14 mouse cellular contexts compared by ENCODE assay signal in the genomic region with DNA sequence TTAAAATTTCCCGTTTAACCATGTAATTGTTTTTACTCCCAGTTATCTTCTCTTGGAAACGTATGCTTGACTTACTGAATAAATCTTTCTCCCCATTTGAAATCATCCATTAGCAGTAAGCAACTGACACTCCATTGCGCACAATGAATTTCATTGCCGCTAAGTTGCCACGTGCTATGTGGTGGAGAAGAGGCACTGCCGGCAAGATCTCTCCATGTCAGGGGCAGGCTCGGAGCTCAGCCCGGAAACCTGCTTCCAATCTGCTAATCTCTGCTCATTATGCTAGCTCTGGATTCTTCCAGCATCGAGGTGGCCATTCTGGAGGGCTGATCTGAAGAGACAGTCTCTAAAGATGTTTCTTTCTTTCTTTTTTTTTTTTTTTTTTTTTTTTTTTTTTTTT.
A peak's percentile ranks its signal among the peaks of the same experiment; 100 is the strongest.
DNase-seq lines count a peak whose midpoint lies in the region; ATAC-seq lines count a peak whose summit lies in the region.
"Had no signal": no experiment of that assay in that cellular context is flagged by ENCODE, and none has a peak within 500 bp of the region (broad histone marks: within the 10 kb centered on the region; RNA-seq: fewer than 3 reads in every experiment).

No protein-coding gene starts in this region.

- 43% methylated on average over 9 of the region's 9 CpGs for WGBS in heart, embryonic 14.5 days
- 51% methylated on average over 9 of the region's 9 CpGs for WGBS in heart, embryonic 12.5 days
- WGBS in lung, embryonic 15.5 days, result 45% methylated on average over 9 of the region's 9 CpGs
- WGBS in intestine, embryonic 15.5 days, result 44% methylated on average over 9 of the region's 9 CpGs

- no peaks in the 10 kb centered on the region; the same call in 1 of the 2 replicates for H3K27me3 ChIP-seq in heart, embryonic 14.5 days (ENCODE audit: control insufficient read depth, insufficient read depth, low read length)
- no peaks in the 10 kb centered on the region for H3K27me3 ChIP-seq in heart, embryonic 12.5 days (replicated peaks)
- no peaks in the 10 kb centered on the region for H3K27me3 ChIP-seq in lung, embryonic 15.5 days
- H3K27me3 ChIP-seq in intestine, embryonic 15.5 days (replicated peaks), result no peaks in the 10 kb centered on the region
- H3K27me3 ChIP-seq: liver, embryonic 13.5 days had no signal

- ATAC-seq in heart, embryonic 14.5 days (ENCODE audit: insufficient number of reproducible peaks, insufficient read depth, low FRiP score, low read depth), result no peak
- ATAC-seq in heart, embryonic 12.5 days (ENCODE audit: insufficient number of reproducible peaks, low FRiP score), result no peak
- ATAC-seq in lung, embryonic 15.5 days (ENCODE audit: borderline replicate concordance, extremely low read depth, low FRiP score, low TSS enrichment), result no peak
- ATAC-seq in intestine, embryonic 15.5 days, result no peak
- ATAC-seq: inflammation-experienced regulatory T-cells, adult 6 months had no signal

- peak; percentile 45 to 52 for DNase-seq in cerebellum, postnatal 10 days
- no peak for DNase-seq in cerebellum, postnatal 36 days
- DNase-seq in lung, postnatal 36 days, result no peak
- no peak for DNase-seq in thymus, postnatal 25 days
- DNase-seq: cerebellum, adult 11 months; liver, embryonic 13.5 days; spleen, adult 18-20 months; thymus, postnatal 14 days had no signal

- H3K9ac ChIP-seq in heart, embryonic 14.5 days (ENCODE audit: low read length), result no peak overlapping the region
- H3K9ac ChIP-seq in heart, embryonic 12.5 days, result no peak overlapping the region
- H3K9ac ChIP-seq in lung, embryonic 15.5 days, result no peak overlapping the region
- H3K9ac ChIP-seq in intestine, embryonic 15.5 days, result no peak overlapping the region
- H3K9ac ChIP-seq: liver, embryonic 13.5 days had no signal

- H3K36me3 ChIP-seq in heart, embryonic 14.5 days (ENCODE audit: control insufficient read depth, insufficient read depth, low read length), result no peaks in the 10 kb centered on the region
- H3K36me3 ChIP-seq in heart, embryonic 12.5 days, result no peaks in the 10 kb centered on the region
- H3K36me3 ChIP-seq in lung, embryonic 15.5 days, result no peaks in the 10 kb centered on the region
- no peaks in the 10 kb centered on the region for H3K36me3 ChIP-seq in intestine, embryonic 15.5 days
- H3K36me3 ChIP-seq: G1E; liver, embryonic 13.5 days had no signal

- H3K9me3 ChIP-seq in heart, embryonic 14.5 days (ENCODE audit: control insufficient read depth, low read length), result no peaks in the 10 kb centered on the region
- H3K9me3 ChIP-seq in heart, embryonic 12.5 days (replicated peaks), result no peaks in the 10 kb centered on the region
- H3K9me3 ChIP-seq in lung, embryonic 15.5 days, result no peaks in the 10 kb centered on the region
- no peaks in the 10 kb centered on the region for H3K9me3 ChIP-seq in intestine, embryonic 15.5 days
- H3K9me3 ChIP-seq: liver, embryonic 13.5 days had no signal

- H3K4me2 ChIP-seq in heart, embryonic 14.5 days (ENCODE audit: low read length), result peak overlapping the region; percentile 35
- H3K4me2 ChIP-seq in heart, embryonic 12.5 days, result no peak overlapping the region; the same call in 1 of the 2 replicates
- peak overlapping the region; percentile 25; the same call in 1 of the 2 replicates for H3K4me2 ChIP-seq in lung, embryonic 15.5 days
- H3K4me2 ChIP-seq in intestine, embryonic 15.5 days (replicated peaks), result 0 out of 2 replicates have a peak overlapping the region, but pooled peaks have one; percentile 24
- H3K4me2 ChIP-seq: liver, embryonic 13.5 days had no signal

- no peak overlapping the region for H3K4me3 ChIP-seq in heart, embryonic 14.5 days (ENCODE audit: control insufficient read depth in 1 of 2, insufficient read depth in 1 of 2, low read depth in 1 of 2, low read length in 2 of 2)
- no peak overlapping the region for H3K4me3 ChIP-seq in heart, embryonic 12.5 days
- no peak overlapping the region for H3K4me3 ChIP-seq in lung, embryonic 15.5 days
- no peak overlapping the region for H3K4me3 ChIP-seq in intestine, embryonic 15.5 days (replicated peaks)
- H3K4me3 ChIP-seq: liver, embryonic 13.5 days had no signal

- H3K27ac ChIP-seq in heart, embryonic 14.5 days (replicated peaks in 1 of 2; ENCODE audit: control insufficient read depth in 1 of 2, insufficient read depth in 1 of 2, low read depth in 2 of 2, low read length in 2 of 2), result peak overlapping the region; percentile 15 to 65; a peak in 2 of 4 replicates
- no peak overlapping the region for H3K27ac ChIP-seq in heart, embryonic 12.5 days (ENCODE audit: poor library complexity, severe bottlenecking)
- H3K27ac ChIP-seq in lung, embryonic 15.5 days, result peak overlapping the region; percentile 79
- H3K27ac ChIP-seq in intestine, embryonic 15.5 days, result peak overlapping the region; percentile 51; the same call in 1 of the 2 replicates
- H3K27ac ChIP-seq: liver, embryonic 13.5 days had no signal

- peaks cover 9 to 11% of the 10 kb centered on the region in 2 experiments for H3K4me1 ChIP-seq in heart, embryonic 14.5 days (ENCODE audit: control insufficient read depth in 2 of 2, insufficient read depth in 2 of 2, low read length in 2 of 2)
- H3K4me1 ChIP-seq in heart, embryonic 12.5 days (replicated peaks), result peaks cover 14% of the 10 kb centered on the region
- H3K4me1 ChIP-seq in lung, embryonic 15.5 days, result peaks cover 20% of the 10 kb centered on the region
- H3K4me1 ChIP-seq in intestine, embryonic 15.5 days (replicated peaks), result peaks cover 8% of the 10 kb centered on the region; the same call in 1 of the 2 replicates
- H3K4me1 ChIP-seq: liver, embryonic 13.5 days had no signal

Comparison
In these comparisons a context has a peak if more than half of its experiments do, and no peak if none do; other contexts are left out.
1. DNase-seq: peak in cerebellum, postnatal 10 days (2 of 2); none in cerebellum, postnatal 36 days (0 of 2), lung, postnatal 36 days (single experiment) and thymus, postnatal 25 days (single experiment).